Mouse (Mus musculus) induced T-regulatory cell, adult 2 months (primary cell): ENCODE results near the gene Elmo1.

Experiments
- DNase-seq: peaks from one replicate; pipeline ENCODE4 v3.0.0-alpha.2; 2012; ENCODE audit warnings: low read depth

Elmo1 gene

GRCm38 (mm10) chr13:20537487-20537886, 447.1 kb downstream of the Elmo1 start:
- DNase-seq: no peak

GRCm38 (mm10) chr13:20538216-20539070, 448.0 kb downstream of the Elmo1 start:
- no peak for DNase-seq

- no peak for DNase-seq
Measured at GRCm38 (mm10) chr13:20539631-20540030, 449.2 kb downstream of the Elmo1 start.

- DNase-seq: no peak
Measured at GRCm38 (mm10) chr13:20546568-20547204, 456.3 kb downstream of the Elmo1 start.

GRCm38 (mm10) chr13:20549983-20550382, 459.6 kb downstream of the Elmo1 start:
- no peak for DNase-seq

GRCm38 (mm10) chr13:20551559-20551958, 461.2 kb downstream of the Elmo1 start:
- no peak for DNase-seq

- DNase-seq: no peak
Measured at GRCm38 (mm10) chr13:20555853-20556452, 465.6 kb downstream of the Elmo1 start.

GRCm38 (mm10) chr13:20556739-20557138, 466.3 kb downstream of the Elmo1 start:
- no peak for DNase-seq

- no peak for DNase-seq
Measured at GRCm38 (mm10) chr13:20557156-20557555, 466.8 kb downstream of the Elmo1 start.

- DNase-seq: no peak
Measured at GRCm38 (mm10) chr13:20558376-20558775, 468.0 kb downstream of the Elmo1 start.

GRCm38 (mm10) chr13:20564414-20564813, 474.0 kb downstream of the Elmo1 start:
- peak; percentile 48 for DNase-seq

GRCm38 (mm10) chr13:20575186-20575585, 484.8 kb downstream of the Elmo1 start:
- no peak for DNase-seq

- no peak for DNase-seq
Measured at GRCm38 (mm10) chr13:20585868-20586267, 495.5 kb downstream of the Elmo1 start.

- DNase-seq: no peak
Measured at GRCm38 (mm10) chr13:20586462-20586861, 496.1 kb downstream of the Elmo1 start.

GRCm38 (mm10) chr13:20590983-20591382, 500.6 kb downstream of the Elmo1 start:
- DNase-seq: no peak

GRCm38 (mm10) chr13:20597307-20597706, 506.9 kb downstream of the Elmo1 start:
- DNase-seq: no peak

- DNase-seq: no peak
Measured at GRCm38 (mm10) chr13:20598618-20599017, 508.2 kb downstream of the Elmo1 start.

GRCm38 (mm10) chr13:20600246-20600645, 509.9 kb downstream of the Elmo1 start:
- DNase-seq: no peak

GRCm38 (mm10) chr13:20601421-20601820, 511.0 kb downstream of the Elmo1 start:
- no peak for DNase-seq

- DNase-seq: no peak
Measured at GRCm38 (mm10) chr13:20606891-20607290, 516.5 kb downstream of the Elmo1 start.

GRCm38 (mm10) chr13:20609003-20609688, 518.8 kb downstream of the Elmo1 start:
- DNase-seq: no peak
